Mouse (Mus musculus) kidney, embryonic 16.5 days (tissue): Measurements from ENCODE around the gene Ticrr. TPM values are rescaled to one million over a fixed set of nuclear protein-coding genes. Genes with fewer than 3 reads are reported as not detected.

ENCODE experiments used
- ATAC-seq: fragments of 200-750 bp; cut with Nextera tagmentation; 2 replicates; pipeline ENCODE4 v1.8.0; 2017; ENCODE audit warnings: moderate TSS enrichment; ENCODE audit not compliant: low FRiP score, low TSS enrichment
- H3K27ac ChIP-seq: fragments of 300-500 bp; sonication (generic); 2 replicates; pipeline ENCODE4 v1.5.1; 2014; ENCODE audit warnings: low read length
- H3K27me3 ChIP-seq: fragments of 300-500 bp; sonication (generic); 2 replicates; pipeline ENCODE4 v1.6.1; 2014; ENCODE audit warnings: low read length, control low read depth, mixed read lengths; ENCODE audit not compliant: insufficient read depth
- H3K36me3 ChIP-seq: fragments of 300-500 bp; sonication (generic); 2 replicates; pipeline ENCODE4 v1.6.1; 2014; ENCODE audit warnings: low read length, control low read depth, mixed read lengths; ENCODE audit not compliant: insufficient read depth
- H3K4me1 ChIP-seq: fragments of 300-500 bp; sonication (generic); 2 replicates; pipeline ENCODE4 v1.6.1; 2014; ENCODE audit warnings: low read length, control low read depth, mixed read lengths; ENCODE audit not compliant: insufficient read depth
- H3K4me2 ChIP-seq: fragments of 300-500 bp; sonication (generic); replicated peaks from 2 replicates; pipeline ENCODE4 v1.6.1; 2014; ENCODE audit warnings: low read depth, low read length
- H3K4me3 ChIP-seq: fragments of 300-500 bp; sonication (generic); 2 replicates; pipeline ENCODE4 v1.5.1; 2014; ENCODE audit warnings: mild to moderate bottlenecking, low read length
- H3K9ac ChIP-seq: fragments of 300-500 bp; sonication (generic); replicated peaks from 2 replicates; pipeline ENCODE4 v1.6.1; 2014; ENCODE audit warnings: low read length
- H3K9me3 ChIP-seq: fragments of 300-500 bp; sonication (generic); 2 replicates; pipeline ENCODE4 v1.6.1; 2016; ENCODE audit warnings: low read length, control low read depth
- WGBS: fragments of 180-500 bp; shearing (Covaris S2); extraction: QIAGEN DNeasy Blood & Tissue Kit; methylation state at CpG from one replicate; pipeline ENCODE4 v1.1.7; 2014; 5-methylcytosine and 5-hydroxymethylcytosine counted together
- polyA plus RNA-seq: library from polyadenylated mRNA; unstranded; fragments of >200 nt; fragmentation: Nextera tagmentation; extraction: Ambion mirVana; gene quantifications from 2 replicates; pipeline ENCODE4 v1.2.1, GENCODE M21; 2015

Gene Ticrr
- polyA plus RNA-seq, 1 experiment from 2014 or later = 8.8 TPM

DNA sequence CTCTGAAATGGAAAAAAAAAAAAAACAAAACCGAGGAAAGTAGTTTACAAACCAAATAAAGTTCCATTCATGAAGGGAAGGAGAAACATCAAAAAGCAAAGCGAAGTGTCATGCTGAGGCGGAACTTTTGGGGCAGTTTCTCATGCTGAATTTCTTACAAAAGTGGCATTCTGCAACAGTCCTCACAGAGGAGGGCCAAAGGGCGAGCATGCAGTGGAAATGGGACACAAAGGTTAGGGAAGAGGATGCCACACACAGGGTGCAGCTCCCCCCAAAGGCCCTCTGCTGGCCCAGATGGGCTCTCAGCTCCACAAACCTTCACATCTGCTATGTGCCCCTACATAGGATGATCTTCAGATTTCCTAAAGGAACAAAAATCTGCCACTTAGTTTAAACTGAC lies 80.3 kb downstream of the Ticrr start:
- Histone ChIP-seq H3K4me3 (no peak overlapping the region), H3K4me2 (no peak overlapping the region), H3K9ac (no peak overlapping the region), H3K9me3 (no peaks in the 10 kb centered on the region), H3K27ac (no peak overlapping the region), H3K4me1 (peaks cover 7% of the 10 kb centered on the region), H3K36me3 (peaks cover 4% of the 10 kb centered on the region), H3K27me3 (no peaks in the 10 kb centered on the region)
- no peak for ATAC-seq
- WGBS = 90% methylated on average over 4 of the region's 4 CpGs

DNA sequence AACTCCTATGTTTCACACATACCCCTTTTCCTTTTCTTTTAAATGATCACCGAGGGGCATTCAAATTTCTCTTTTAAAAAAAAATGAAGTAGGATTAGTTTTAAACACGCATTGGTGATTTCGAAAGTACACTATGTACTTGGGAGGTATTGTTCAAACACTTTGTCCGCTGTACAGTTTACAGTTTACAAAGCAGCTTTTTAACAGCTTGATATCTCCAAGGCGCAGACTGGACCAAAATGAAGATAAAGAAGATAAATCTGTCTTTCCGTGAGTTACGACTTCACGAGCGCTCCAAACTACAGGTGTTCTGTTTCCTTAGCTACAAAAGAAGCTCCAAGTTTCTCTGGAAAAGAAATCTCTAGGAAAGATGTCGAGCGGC lies 82.3 kb downstream of the Ticrr start:
- ATAC-seq = no peak
- H3K4me1 ChIP-seq = peaks cover 7% of the 10 kb centered on the region
- peak overlapping the region; percentile 85 for H3K4me3 ChIP-seq
- H3K36me3 ChIP-seq = peaks cover 4% of the 10 kb centered on the region
- H3K4me2 ChIP-seq = peak overlapping the region; percentile 99
- no peaks in the 10 kb centered on the region for H3K27me3 ChIP-seq
- 16% methylated on average over 11 of the region's 11 CpGs for WGBS
- H3K9ac ChIP-seq = peak overlapping the region; percentile 81
- H3K27ac ChIP-seq = no peak overlapping the region
- H3K9me3 ChIP-seq = no peaks in the 10 kb centered on the region

DNA sequence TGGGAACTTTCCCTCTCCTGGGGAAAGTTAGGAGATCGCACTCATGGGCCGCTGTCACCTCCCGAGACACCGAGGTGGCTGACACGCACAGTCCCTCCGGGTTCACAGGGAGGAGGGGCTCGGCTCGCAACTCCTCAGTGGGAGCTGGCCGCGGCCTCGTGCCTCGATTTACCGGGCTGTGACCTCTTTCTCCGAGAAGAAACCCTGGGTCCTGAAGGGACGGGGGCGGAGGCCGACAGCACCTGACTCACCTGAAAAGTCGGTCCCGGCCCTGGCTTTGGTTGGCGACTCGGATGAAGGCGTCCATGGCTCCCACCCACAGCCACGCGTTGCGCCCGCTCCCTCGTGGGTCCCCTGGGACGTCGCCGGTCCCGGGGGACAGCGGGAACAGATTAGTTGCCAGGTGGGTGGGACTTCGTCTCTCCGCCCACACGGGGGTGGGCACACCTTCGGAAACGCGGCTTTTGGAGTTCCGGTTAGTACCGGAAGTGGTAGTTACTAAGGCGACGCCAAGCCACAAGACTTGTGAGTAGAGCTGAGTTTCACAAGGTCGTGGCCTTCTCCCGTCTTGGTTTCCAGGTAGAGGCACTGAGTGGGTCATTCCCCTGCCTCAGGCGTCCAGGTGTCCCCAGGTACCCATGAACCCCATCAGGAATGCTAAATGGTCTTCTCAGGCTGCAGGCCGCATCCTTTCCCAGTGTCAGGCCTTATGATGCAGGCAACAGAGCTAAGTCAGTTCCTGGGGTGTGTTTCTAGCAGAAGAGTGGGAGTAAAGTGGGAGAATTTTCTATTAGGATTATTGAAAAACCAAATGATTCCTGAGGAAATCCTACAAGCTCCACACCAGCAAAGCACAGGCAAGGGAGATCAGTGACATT lies 82.9 kb downstream of the Ticrr start, which contains the start of the genes Pex11a and Wdr93:
TSS of gene Pex11a (minus strand) at position 473 of the 878 bp plus-strand sequence.
TSS of gene Wdr93 (plus strand) at position 505 of the 878 bp plus-strand sequence.
- 2% methylated on average over 46 of the region's 46 CpGs for WGBS
- Histone ChIP-seq H3K27ac (0 out of 2 replicates have a peak within 1 kb of the TSS, but pooled peaks have one; percentile 18), H3K4me2 (peak within 1 kb of the TSS; percentile 99), H3K36me3 (peaks cover 4% of the 10 kb centered on the region), H3K4me3 (peak within 1 kb of the TSS; percentile 85), H3K4me1 (peaks cover 7% of the 10 kb centered on the region), H3K9ac (peak within 1 kb of the TSS; percentile 81), H3K27me3 (no peaks in the 10 kb centered on the region), H3K9me3 (no peaks in the 10 kb centered on the region)
- ATAC-seq = peak; percentile 91

DNA sequence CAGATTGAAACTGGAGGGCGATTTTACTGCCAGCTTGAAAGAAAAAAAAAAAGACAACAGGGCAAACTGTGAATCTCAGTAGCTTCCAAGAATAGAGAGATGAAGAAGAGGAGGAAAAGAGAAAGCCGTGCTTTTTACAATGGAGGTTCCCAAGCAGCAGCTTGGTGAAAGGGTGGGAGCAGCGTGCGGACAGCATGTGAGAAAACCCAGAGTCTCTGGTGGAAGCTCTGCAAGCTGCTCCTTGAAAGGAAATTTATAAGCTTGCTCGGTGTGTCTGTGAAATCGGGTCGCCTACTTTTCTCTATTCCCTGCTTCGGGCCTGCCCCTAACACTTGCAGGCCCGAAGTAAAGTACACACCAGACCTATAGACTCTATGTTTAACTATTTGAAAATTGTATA lies 84.1 kb downstream of the Ticrr start:
- no peak overlapping the region for H3K4me2 ChIP-seq
- H3K36me3 ChIP-seq = peaks cover 4% of the 10 kb centered on the region; the same call in 1 of the 2 replicates
- ATAC-seq = no peak
- H3K9me3 ChIP-seq = no peaks in the 10 kb centered on the region
- no peak overlapping the region for H3K9ac ChIP-seq
- no peak overlapping the region for H3K27ac ChIP-seq
- H3K4me3 ChIP-seq = no peak overlapping the region
- H3K4me1 ChIP-seq = peaks cover 7% of the 10 kb centered on the region
- H3K27me3 ChIP-seq = no peaks in the 10 kb centered on the region
- 94% methylated on average over 9 of the region's 9 CpGs for WGBS

DNA sequence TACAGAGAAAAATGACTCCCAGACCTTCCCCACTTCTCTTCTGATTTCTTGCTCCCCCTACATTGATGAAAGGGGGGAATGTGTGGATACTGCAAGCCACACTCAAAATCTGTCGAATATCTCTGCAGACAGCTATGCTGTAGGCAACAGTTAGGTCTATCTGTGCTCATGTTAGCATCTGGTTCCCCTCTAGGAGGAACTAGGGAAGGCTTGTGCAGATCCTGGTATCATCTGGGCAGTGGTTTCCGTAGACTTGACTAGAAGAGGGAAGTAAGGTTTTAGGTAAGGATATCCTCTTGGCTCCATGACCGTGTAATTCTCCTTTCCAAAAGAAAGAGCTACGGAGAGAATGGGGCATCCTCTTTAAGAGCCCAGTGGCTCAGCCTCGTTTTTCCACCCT lies 84.6 kb downstream of the Ticrr start:
- Histone ChIP-seq H3K9ac (no peak overlapping the region), H3K4me2 (no peak overlapping the region), H3K4me1 (peaks cover 7% of the 10 kb centered on the region), H3K27ac (no peak overlapping the region), H3K27me3 (no peaks in the 10 kb centered on the region), H3K36me3 (peaks cover 2% of the 10 kb centered on the region; the same call in 1 of the 2 replicates), H3K9me3 (no peaks in the 10 kb centered on the region), H3K4me3 (no peak overlapping the region)
- WGBS = 81% methylated on average over 5 of the region's 5 CpGs
- no peak for ATAC-seq

DNA sequence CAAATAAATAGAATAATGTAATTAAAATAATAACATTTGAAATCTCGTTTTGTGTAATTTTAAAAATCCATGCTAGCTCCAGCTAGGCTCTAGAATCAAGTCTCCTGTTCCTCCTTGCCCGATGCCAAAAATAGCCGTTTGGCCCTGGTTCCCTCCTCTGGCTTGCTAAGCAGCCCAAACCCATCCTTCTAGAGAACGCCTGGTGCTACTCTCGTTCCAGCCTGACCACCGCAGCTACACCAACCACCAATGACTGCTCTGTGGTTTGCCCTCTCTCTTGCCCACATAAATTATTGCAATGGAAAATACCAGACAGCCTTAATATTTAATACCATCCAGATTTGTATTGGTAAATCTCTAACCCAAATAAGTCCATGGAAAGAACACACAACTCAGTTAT lies 87.7 kb downstream of the Ticrr start:
- Histone ChIP-seq H3K9ac (no peak overlapping the region), H3K27ac (no peak overlapping the region), H3K36me3 (no peaks in the 10 kb centered on the region), H3K9me3 (no peaks in the 10 kb centered on the region), H3K27me3 (no peaks in the 10 kb centered on the region), H3K4me1 (peaks cover 5% of the 10 kb centered on the region), H3K4me2 (no peak overlapping the region), H3K4me3 (no peak overlapping the region)
- WGBS = 85% methylated on average over 6 of the region's 6 CpGs
- ATAC-seq = no peak

Other genes starting within 250 kb of the Ticrr start
- gene Polg, start 193.8 kb upstream of the Ticrr start, polyA plus RNA-seq = 37.1 and 37.7 TPM in 2 replicates
- 54.3 and 68.2 TPM in 2 replicates for gene Rhcg, start 42.5 kb upstream of the Ticrr start, polyA plus RNA-seq
- 4.4 TPM in 2 replicates for gene Kif7, start 55.5 kb downstream of the Ticrr start, polyA plus RNA-seq
- gene Plin1, start 72.7 kb downstream of the Ticrr start, polyA plus RNA-seq = 0.34 TPM in 1 of 2 replicates, not detected in the other
- gene Pex11a, start 82.9 kb downstream of the Ticrr start, polyA plus RNA-seq = 10.5 and 14.3 TPM in 2 replicates
- gene Wdr93, start 83.0 kb downstream of the Ticrr start, polyA plus RNA-seq = 0.46 and 0.51 TPM in 2 replicates
- gene Mesp1, start 133.6 kb downstream of the Ticrr start, polyA plus RNA-seq = not detected in 2 replicates
- gene Mesp2, start 150.5 kb downstream of the Ticrr start, polyA plus RNA-seq = 0.78 and 0.82 TPM in 2 replicates
- 163 and 164 TPM in 2 replicates for gene Anpep, start 200.9 kb downstream of the Ticrr start, polyA plus RNA-seq